Mouse (Mus musculus) Patski (cell line): ENCODE measurements around the gene Ptov1. TPM values are rescaled to one million over a fixed set of nuclear protein-coding genes. Genes with fewer than 3 reads are reported as not detected.

Source experiments
- ATAC-seq: fragments of 100-300 bp; one replicate; pipeline ENCODE4 v1.8.0; 2021
- CTCF ChIA-PET: fragments of 350-600 bp; sonication (Branson Sonifier 250); formaldehyde crosslinking; loops from one replicate; lab custom pipeline; 2022; ENCODE audit warnings: inconsistent platforms; lab: Charles Lee
- POLR2A ChIA-PET: fragments of 350-600 bp; sonication (Branson Sonifier 250); formaldehyde crosslinking; loops from one replicate; lab custom pipeline; 2022; ENCODE audit warnings: antibody characterized with exemption, inconsistent platforms; lab: Charles Lee
- DNase-seq: peaks from one replicate; pipeline ENCODE4 v3.0.0-alpha.2; 2011; ENCODE audit warnings: low read depth, low spot score
- H3K27me3 ChIP-seq: fragments of 371-371 bp; one replicate; pipeline ENCODE4 v1.5.1; 2021
- CTCF ChIP-seq: fragments of 100-300 bp; IDR thresholded peaks from one replicate; pipeline ENCODE4 v1.5.1; 2021
- in situ Hi-C: fragments of 300-500 bp; cut with MboI; formaldehyde crosslinking; loops from 3 replicates; pipeline ENCODE4 v1.11.1; 2018; ENCODE audit warnings: low pct_unique_long_range_greater_than_20kb, mixed read lengths
- polyA plus RNA-seq: library from polyadenylated mRNA; unstranded; gene quantifications from one replicate; pipeline ENCODE4 v1.2.3, GENCODE M21; 2021

The Ptov1 gene
- 308 TPM for polyA plus RNA-seq

DNA sequence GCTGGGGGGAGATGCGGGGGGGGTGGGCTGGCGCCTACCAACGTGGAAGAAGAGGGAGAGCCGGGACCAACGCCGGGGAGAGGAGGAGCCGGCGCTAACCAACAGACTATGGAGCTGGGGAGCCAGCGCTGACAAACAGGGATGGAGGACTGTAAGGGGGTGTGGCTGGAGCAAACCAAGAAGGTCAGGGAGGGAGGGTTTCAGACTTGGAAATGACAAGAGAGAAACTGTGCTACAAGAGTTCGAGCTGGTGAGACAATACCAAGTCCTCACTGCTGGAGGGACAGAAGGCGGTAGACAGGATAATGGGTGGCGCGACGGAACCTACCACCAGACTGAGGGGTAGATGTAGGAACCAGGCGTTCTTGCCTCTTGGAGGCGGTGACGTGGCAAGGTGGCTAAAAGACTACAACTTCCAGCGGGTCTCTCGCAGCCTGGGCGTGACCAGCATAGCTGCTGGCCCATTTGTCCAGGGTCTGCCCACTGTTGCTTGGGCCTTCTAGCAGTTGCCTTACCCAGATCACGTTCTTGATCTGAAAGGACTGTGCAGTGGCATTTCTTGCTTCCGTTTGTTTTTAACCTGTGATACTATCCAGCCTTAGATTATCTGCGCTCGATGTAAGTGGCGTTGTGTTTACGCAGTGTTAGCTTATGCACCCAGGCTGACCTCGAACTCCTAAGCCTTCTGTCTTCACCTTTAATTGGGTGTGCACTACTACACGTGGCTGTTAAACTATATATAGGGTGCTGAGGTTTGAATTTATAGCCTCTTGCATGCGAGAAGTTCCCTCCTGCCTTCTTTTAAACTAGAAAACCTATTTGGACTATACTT lies at the start of gene Ptov1:
Gene Ptov1 (minus strand): TSS at position 92 of the 832 bp plus-strand sequence.
- in situ Hi-C loops: loop anchor here (5.0 to 25.0 kb wide), 2 partner anchors 87 to 842 kb away; partner anchors contain the start of genes Dbp, Fam83e, Rpl18 and Sphk2
- POLR2A ChIA-PET: interaction anchor here (0.6 to 2.4 kb wide), 6 partner anchors 14 to 60 kb away, joined by 3 to 6 read pairs (median 3); partner anchors contain the start of genes Ap2a1 and Med25
- no peak for TF ChIP-seq CTCF
- no peaks in the 10 kb centered on the region for H3K27me3 ChIP-seq
- peak; percentile 93 for DNase-seq
- CTCF ChIA-PET: interaction anchor here (0.7 to 1.5 kb wide), 4 partner anchors 9 to 88 kb away, joined by 3 to 4 read pairs (median 4); partner anchors contain the start of gene Med25
- peak; percentile 83 for ATAC-seq

DNA sequence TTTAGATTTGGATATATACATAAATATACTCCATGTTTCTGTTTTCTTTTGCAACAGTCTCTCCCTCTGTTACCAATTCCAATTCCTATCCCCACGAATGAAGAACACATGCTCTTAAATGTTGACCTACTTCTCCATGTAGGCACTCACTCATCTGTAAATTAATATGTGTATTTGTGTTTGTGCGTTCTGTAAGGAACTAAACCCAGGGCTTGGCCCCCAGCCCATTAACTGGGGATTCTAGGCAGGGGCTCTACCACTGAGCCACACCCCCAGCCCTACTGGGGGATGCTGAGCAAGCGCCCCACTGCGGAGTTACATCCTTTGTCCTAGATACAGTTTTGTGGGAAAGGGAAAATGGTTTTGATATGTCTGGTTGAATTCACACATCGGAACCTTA lies 49.5 kb upstream of the Ptov1 start:
- in situ Hi-C loops: no loop called here
- ChIA-PET CTCF (no interaction called here), POLR2A (no interaction called here)
- ATAC-seq: no peak
- no peaks in the 10 kb centered on the region for H3K27me3 ChIP-seq
- no peak for DNase-seq
- TF ChIP-seq CTCF: no peak

DNA sequence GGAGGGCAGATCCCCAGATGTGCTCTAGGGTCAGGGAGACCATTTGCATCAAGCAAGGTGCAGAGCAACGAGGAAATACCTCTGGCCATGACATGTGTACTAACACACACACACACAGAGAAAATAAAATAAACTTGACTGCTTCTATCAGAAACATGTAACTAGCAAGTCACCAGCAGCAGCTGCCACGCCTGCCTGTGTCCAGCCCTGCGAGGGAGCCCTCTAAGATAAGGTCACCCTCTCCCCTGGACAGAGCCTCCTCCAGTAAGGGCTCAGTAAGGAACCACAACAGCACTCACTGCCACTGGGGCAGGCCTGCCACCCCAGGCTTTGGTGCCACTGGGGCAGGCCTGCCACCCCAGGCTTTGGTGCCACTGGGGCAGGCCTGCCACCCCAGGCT lies 48.6 kb upstream of the Ptov1 start:
- TF ChIP-seq CTCF: no peak
- ATAC-seq (no peak), DNase-seq (no peak)
- ChIA-PET POLR2A (no interaction called here), CTCF (no interaction called here)
- in situ Hi-C loops: no loop called here
- no peaks in the 10 kb centered on the region for H3K27me3 ChIP-seq

DNA sequence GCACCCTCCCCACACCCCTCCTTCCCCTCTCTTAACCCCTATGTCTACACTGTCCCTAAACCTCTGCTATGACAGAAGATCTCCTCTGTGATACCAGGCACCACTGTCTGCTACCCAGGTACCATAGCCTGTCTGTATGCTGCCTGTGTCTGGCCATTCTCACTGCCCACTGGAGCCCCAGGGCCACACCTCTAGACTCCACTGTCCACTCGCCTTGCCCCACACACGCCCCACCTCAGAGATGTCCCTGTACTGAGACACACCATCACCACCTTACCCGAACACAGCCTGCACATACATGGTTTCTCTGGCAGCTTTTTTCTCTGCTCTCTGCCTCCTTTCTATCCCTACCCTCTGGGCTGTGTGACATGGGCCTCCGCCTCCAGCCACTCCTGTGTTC lies 47.3 kb upstream of the Ptov1 start:
- in situ Hi-C loops: no loop called here
- no peaks in the 10 kb centered on the region for H3K27me3 ChIP-seq
- ATAC-seq: no peak
- no peak for DNase-seq
- ChIA-PET CTCF (interaction anchor here (1.0 to 1.1 kb wide), 2 partner anchors 9 to 11 kb away, joined by 3 read pairs; no protein-coding TSS in a partner anchor), POLR2A (interaction anchor here (0.6 kb wide), 1 partner anchor 14 kb away, joined by 3 read pairs; no protein-coding TSS in a partner anchor)
- TF ChIP-seq CTCF: no peak

DNA sequence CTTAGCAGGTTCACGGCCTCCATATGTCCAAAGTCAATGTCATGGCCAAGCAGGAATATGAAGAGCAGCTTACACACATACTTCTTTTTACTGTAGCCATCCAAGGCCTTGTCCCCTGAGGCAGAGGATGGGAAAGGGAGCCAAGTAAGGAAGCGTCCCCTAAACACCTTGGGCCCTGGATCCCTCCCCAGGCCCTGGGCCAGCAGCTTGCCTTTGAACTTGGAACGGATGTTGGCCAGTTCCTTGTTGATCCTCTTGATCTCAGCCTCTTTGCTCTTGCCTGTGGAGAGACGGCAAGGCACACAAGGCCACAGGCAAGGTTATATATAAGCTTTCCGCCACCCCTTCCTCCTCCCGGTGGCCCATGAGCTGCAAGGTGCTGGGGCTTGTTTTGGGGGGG lies 46.6 kb upstream of the Ptov1 start:
- in situ Hi-C loops: no loop called here
- no peak for TF ChIP-seq CTCF
- DNase-seq (no peak), ATAC-seq (no peak)
- no peaks in the 10 kb centered on the region for H3K27me3 ChIP-seq
- CTCF ChIA-PET: interaction anchor here (1.0 kb wide), 1 partner anchor 10 kb away, joined by 3 read pairs; no protein-coding TSS in a partner anchor
- POLR2A ChIA-PET: no interaction called here

DNA sequence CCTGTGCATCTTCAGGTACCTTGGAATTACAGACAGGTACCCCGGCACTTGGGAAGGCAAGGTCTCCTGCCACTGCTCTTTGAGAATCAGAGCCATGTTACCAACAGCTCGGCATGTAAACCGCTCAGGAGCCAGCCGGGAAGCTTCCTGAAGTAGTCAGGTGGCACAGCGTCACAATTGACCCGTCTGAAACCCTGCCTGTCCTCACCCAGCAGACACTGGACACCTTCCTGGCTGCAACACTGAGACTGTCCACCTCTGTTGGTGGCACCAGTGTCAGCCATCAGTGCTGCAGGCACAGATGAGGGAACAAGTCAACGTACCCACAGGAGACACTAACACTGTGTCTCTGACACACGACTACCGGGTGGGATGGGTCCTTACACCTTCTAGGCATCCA lies 45.7 kb upstream of the Ptov1 start:
- CTCF ChIA-PET: no interaction called here
- in situ Hi-C loops: no loop called here
- ATAC-seq: no peak
- TF ChIP-seq CTCF: no peak
- no peak for DNase-seq
- POLR2A ChIA-PET: no interaction called here
- H3K27me3 ChIP-seq: no peaks in the 10 kb centered on the region

DNA sequence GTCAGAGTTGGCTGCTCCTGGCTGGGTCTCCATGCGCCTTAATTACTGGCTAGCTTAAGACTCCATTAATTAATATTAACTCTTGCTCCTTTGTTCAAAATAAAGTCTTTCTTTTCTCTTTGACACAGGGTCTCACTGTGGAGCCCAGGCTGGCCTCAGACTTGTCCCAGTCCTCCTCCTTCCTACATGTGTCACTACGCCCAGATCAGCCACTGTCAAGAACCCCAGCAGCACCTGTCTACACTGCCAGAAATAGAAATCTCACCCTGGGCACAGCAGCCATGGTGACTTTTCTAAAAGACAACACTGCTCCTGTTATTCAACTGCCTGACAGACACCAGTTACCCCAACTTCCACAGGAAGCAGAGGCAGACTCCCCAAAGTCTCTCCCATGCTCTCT lies 44.8 kb upstream of the Ptov1 start:
- ATAC-seq: no peak
- ChIA-PET CTCF (no interaction called here), POLR2A (interaction anchor here (0.7 kb wide), 1 partner anchor 20 kb away, joined by 4 read pairs; no protein-coding TSS in a partner anchor)
- DNase-seq: no peak
- in situ Hi-C loops: no loop called here
- no peak for TF ChIP-seq CTCF
- H3K27me3 ChIP-seq: no peaks in the 10 kb centered on the region

DNA sequence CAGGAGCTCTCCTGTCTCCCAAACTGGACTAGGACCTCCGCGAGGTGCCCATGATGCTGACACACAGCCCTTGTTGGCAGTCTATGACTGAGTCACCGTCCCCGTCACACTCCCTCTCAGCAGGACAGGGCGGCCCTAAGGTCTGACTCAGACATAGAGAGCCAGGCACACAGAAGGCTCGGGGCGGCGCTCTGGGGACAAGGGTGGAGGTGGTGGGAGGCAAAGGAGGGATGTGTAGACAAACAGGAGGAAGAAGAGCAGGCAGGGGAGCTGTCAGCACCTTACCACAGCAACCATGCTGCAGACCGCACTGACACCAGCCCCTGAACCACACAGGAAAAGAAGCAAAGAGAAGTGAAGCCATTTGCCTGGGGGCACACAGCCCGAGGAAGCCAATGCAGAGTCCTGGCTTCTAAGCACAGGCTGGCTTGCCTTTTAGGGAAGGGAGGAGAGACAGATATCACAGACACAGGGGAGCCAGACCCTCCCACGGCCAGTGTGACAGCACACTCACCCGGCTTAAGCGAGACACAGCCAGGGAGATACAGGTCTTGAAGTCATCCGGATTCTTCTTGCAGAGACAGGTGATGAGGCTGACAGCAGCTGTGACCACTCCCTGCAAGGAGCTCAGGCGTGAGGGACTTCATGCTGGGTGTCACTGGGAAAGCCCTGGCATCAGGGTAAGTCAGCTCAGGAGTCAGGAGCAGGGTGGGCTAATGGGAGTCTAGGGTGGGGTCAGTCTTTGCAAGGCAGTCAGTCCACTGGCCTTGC lies 39.3 kb upstream of the Ptov1 start:
- POLR2A ChIA-PET: interaction anchor here (0.7 to 2.0 kb wide), 3 partner anchors 12 to 17 kb away, joined by 3 to 6 read pairs (median 4); partner anchors contain the start of gene Med25
- DNase-seq: peak; percentile 41
- in situ Hi-C loops: no loop called here

DNA sequence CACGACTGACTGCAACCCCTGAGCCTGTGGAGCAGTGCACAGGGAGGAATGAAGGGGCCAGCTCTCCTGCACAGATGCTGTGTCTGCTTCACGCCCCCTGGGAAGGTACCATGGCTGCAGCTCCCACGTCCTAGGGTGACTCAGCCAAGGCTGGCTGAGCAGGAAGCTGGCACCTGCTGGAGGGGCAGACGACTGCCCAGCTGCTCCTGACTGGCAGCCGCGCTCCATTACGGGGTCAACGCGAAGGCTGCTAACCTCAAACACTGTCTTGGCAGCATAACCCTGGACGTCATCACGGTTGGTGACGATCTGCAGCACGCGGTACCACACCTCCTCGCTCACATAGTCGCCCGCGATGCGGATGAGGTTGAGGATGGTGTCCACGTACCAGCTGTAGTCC lies 35.8 kb upstream of the Ptov1 start:
- DNase-seq (peak; percentile 64), ATAC-seq (peak; percentile 64)
- ChIA-PET POLR2A (interaction anchor here (1.6 kb wide), 1 partner anchor 13 kb away, joined by 3 read pairs; the partner anchor contains the start of gene Med25), CTCF (interaction anchor here (1.4 kb wide), 2 partner anchors 9 to 12 kb away, joined by 3 to 4 read pairs; no protein-coding TSS in a partner anchor)
- TF ChIP-seq CTCF: no peak
- in situ Hi-C loops: no loop called here
- H3K27me3 ChIP-seq: no peaks in the 10 kb centered on the region

More for the DNA sequence above, 39.3 kb upstream of the Ptov1 start:
- CTCF ChIA-PET: no interaction called here
- peak; percentile 75 for ATAC-seq
- no peaks in the 10 kb centered on the region for H3K27me3 ChIP-seq
- TF ChIP-seq CTCF: no peak

DNA sequence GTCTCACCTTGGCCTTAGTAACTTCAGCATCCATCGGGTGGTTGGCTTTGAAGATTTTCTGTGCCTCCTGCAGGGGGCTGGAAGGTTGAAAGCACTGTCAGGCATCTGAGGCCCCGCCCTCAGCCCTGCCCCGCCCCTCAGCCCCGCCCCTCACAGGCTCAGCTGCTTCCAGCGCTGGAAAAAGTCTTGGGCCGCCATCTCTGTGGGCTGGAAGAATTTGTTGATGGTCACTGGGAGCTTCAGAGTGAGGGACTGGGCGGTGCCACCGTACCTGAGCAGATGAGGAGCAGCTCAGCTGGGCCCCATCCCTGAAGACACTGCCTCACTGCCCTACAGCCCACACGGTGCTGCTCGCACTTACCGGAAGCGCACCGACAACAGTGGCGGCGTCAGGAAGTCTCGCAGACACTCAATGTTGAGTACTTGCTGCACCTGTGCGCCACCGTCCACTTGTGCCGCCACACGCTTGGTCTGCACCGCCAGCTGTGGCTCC lies 31.7 kb upstream of the Ptov1 start:
- ATAC-seq (no peak), DNase-seq (no peak)
- POLR2A ChIA-PET: no interaction called here
- TF ChIP-seq CTCF: no peak
- in situ Hi-C loops: no loop called here
- CTCF ChIA-PET: no interaction called here
- H3K27me3 ChIP-seq: no peaks in the 10 kb centered on the region
